Mouse (Mus musculus) liver, embryonic 14.5 days (tissue): ENCODE data around the gene Dclre1a.

Source experiments
- CTCF ChIP-seq: IDR thresholded peaks from 2 replicates; pipeline ENCODE4 v1.5.1; 2016; ENCODE audit warnings: antibody characterized with exemption, low read depth, control low read depth
- EP300 ChIP-seq: IDR thresholded peaks from 2 replicates; pipeline ENCODE4 v1.6.1; 2016; ENCODE audit warnings: antibody characterized with exemption, low read depth

GRCm38 (mm10) chr19:56588205-56588626 lies 40.2 kb upstream of the Dclre1a start:
- TF ChIP-seq EP300 = no peak
- TF ChIP-seq CTCF = no peak
